Mouse (Mus musculus) thymus, adult 2 months (tissue): ENCODE measurements around the gene Cars.

Experiments
- CTCF ChIP-seq: fragments of 200-500 bp; IDR thresholded peaks from 2 replicates; pipeline ENCODE4 v1.5.1; 2012; ENCODE audit warnings: mild to moderate bottlenecking, control low read depth, low read length, moderate library complexity, borderline replicate concordance; ENCODE audit not compliant: control insufficient read depth, poor library complexity, insufficient read depth; ENCODE audit errors: extremely low read depth
- POLR2A ChIP-seq: fragments of 200-500 bp; IDR thresholded peaks from 2 replicates; pipeline ENCODE4 v1.6.1; 2012; ENCODE audit warnings: mild to moderate bottlenecking, low read length, control low read depth, moderate library complexity; ENCODE audit not compliant: control insufficient read depth, poor library complexity, insufficient read depth; ENCODE audit errors: extremely low read depth

GRCm38 (mm10) chr7:143604889-143605288 is 5.0 kb upstream of the Cars start:
- TF ChIP-seq CTCF: no peak
- TF ChIP-seq POLR2A: no peak
